Mouse (Mus musculus) left cerebral cortex, adult 9 months (tissue): ENCODE data around the gene Slc8a1.

ENCODE experiments used
- DNase-seq, 2 experiments: peaks; one replicate each; pipeline ENCODE4 v3.0.0; 2022; ENCODE audit warnings: low spot score in 2 of 2

Slc8a1 gene

GRCm38 (mm10) chr17:81669062-81669815 lies 68.9 kb downstream of the Slc8a1 start:
- DNase-seq, result peak; percentile 35 to 61

- no peak for DNase-seq
These were observed 69.7 kb downstream of the Slc8a1 start for GRCm38 (mm10) chr17:81668466-81668865.

- DNase-seq, result no peak
These were observed 70.2 kb downstream of the Slc8a1 start for GRCm38 (mm10) chr17:81667935-81668334.

DNA sequence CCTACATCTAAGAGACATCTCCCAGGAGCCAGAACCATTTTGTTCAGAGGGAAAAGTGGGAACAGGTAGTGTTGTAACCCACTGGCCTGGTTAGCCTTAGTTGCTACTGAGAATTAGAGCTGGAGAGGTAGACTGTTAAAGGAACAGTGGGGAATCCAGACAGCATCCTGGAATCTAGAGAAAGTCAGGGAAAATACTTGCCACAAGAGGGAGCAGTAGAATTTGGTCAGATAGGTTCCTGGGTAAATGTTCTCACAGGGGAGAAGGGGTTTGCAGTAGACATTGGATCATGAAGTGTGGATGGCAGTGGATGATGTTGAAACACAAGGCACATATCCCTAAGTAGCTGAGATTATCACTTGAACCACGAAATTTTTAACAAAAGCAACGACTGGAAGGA lies 71.6 kb downstream of the Slc8a1 start:
- peak in 1 of 2 experiments; percentile 61 for DNase-seq

- DNase-seq, result no peak
These were observed 73.3 kb downstream of the Slc8a1 start for GRCm38 (mm10) chr17:81664916-81665315.

- no peak for DNase-seq
These were observed 80.3 kb downstream of the Slc8a1 start for GRCm38 (mm10) chr17:81657828-81658227.

DNA sequence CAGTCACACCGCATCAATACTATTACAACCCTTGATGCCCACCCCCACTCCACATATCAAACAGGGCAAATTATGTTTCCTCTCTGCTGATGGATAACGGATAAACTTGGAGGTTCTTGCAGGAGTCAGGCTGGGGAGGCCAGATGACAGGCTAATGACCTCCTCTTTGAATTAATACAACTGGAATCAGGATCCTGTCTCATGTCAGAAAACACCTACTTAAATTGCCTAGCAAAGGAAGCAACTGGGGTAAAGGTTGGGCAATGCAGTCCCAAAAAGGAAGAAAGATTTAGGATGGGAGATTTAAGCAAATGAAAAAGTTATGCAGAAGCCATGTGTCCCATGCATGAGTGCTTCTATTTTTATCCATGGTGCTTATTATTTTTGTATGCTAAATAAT lies 83.6 kb downstream of the Slc8a1 start:
- no peak for DNase-seq

- no peak for DNase-seq
These were observed 85.2 kb downstream of the Slc8a1 start for GRCm38 (mm10) chr17:81652958-81653357.

GRCm38 (mm10) chr17:81636822-81637221 lies 101.4 kb downstream of the Slc8a1 start:
- DNase-seq, result no peak

DNA sequence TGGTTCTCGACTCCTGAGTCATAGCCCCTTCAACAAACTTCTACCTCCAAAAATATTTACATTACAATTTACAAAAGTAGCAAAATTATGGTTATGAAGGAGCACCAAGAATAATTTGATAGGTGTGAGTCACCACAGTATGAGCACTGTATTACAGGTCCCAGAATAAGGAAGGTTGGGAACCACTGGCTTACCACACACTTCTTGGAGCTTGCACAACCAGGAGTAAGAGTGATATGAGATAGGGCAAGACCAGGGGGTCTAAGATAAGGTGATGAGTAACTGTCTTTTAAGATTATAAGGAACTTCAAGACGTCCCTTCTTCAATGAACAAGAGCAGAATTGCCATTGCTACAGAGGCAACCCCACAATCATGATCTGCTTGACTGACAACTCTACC lies 107.7 kb downstream of the Slc8a1 start:
- DNase-seq, result no peak

DNA sequence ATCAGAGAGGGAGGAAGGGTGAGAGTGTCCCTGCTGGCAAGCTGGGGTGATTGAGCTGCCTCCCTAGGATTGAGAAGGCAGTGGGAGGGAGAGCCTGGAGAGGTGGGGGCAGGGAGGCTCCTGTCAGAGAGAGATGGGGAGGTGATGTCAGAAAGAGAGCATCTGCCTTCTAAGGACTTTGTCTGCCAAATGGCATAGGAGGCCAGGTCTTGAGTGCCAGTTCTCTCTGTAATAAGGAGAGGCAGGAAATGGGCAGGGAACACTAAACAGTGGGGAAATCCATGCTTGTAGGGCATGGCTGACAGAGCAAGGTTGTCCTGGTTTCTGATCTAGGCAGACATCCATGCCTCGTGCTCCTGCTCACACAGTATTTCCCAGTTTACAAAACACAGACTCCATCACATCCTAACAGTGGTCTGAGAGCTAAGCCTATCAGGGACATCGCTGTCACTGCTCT lies 117.0 kb downstream of the Slc8a1 start:
- DNase-seq, result no peak

GRCm38 (mm10) chr17:81618461-81618860 lies 119.7 kb downstream of the Slc8a1 start:
- no peak for DNase-seq

- DNase-seq, result no peak
These were observed 121.9 kb downstream of the Slc8a1 start for GRCm38 (mm10) chr17:81616326-81616725.

DNA sequence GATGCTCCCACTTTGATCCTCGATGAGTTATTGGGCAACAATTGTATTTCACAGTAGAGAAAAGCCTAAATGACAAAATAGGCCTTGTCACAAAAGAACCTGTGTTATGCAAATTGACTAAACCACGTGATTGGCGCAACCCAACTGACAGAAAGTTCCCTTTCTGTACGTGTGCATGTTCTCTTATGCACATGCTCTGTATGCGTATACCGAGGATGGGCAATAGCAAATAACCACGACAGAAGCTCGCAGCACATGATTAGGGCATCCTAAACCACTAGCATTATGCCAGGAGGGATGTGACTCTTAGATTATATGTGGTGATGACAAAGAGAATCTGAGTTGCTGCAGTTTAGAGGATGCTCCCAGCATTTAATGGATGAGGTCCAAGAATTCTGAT lies 122.8 kb downstream of the Slc8a1 start:
- DNase-seq, result no peak

GRCm38 (mm10) chr17:81607515-81607914 lies 130.7 kb downstream of the Slc8a1 start:
- no peak for DNase-seq

DNA sequence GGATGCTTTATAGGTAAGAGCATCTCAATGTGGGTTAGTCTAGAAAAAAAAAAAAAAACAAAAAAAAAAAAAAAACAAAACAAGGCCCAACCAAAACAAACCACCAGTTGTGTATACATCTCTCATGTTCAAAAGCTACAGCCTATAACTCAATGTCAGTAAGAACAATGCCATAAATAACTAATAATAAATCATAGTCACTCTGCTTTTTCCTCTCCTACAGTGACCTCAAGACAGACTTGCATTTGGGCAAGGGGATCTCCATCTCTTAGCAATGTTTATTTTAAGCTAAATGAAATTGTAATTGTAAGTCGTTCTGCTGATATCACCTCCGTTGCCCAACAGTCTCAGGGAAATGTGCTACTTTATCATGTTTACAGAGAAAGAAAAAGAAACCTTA lies 132.1 kb downstream of the Slc8a1 start:
- DNase-seq, result no peak

DNA sequence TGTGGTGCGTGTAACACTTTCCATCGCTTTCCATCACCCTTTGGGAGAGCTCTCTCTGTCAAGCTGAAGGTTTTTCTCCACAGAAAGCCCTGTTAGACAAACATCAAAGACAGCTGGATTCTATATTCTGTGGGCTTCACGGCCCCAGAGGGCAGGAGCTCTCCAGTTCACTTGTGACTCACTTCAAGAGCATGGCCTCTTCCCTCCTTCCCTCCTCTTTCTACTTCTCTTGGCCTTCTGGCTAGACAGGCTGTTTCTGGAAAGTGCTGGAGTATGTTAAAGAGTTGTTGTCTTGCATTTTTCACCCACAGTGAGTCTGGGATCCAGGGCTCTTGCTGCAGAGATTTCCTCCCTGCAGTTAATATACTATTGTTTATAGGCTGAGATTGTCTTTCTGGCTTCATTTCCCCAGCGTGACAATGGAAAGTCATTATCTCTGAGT lies 132.9 kb downstream of the Slc8a1 start:
- DNase-seq, result no peak

- DNase-seq, result no peak
These were observed 139.1 kb downstream of the Slc8a1 start for GRCm38 (mm10) chr17:81599072-81599471.

- no peak for DNase-seq
These were observed 148.4 kb downstream of the Slc8a1 start for GRCm38 (mm10) chr17:81589791-81590190.

DNA sequence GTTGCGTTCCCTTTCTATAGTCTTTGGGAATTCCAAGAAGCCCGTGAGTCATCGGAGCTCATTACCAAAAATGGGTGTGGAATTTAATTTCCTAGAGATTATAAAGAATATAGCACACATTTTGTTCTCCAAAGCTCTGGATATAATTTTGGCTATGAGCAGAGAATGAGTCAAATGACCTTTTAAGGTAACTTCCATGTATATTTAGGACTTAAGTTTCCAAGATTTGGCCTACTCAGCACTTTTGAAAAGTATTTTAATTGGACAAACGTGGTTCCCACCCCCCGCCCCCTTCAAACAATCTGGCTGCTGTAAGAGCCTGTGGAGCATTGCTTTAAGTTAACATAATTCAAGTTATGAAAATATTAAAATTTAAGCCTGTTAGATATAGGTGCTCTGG lies 151.4 kb downstream of the Slc8a1 start:
- no peak for DNase-seq

GRCm38 (mm10) chr17:81579728-81580425 lies 158.3 kb downstream of the Slc8a1 start:
- no peak for DNase-seq

DNA sequence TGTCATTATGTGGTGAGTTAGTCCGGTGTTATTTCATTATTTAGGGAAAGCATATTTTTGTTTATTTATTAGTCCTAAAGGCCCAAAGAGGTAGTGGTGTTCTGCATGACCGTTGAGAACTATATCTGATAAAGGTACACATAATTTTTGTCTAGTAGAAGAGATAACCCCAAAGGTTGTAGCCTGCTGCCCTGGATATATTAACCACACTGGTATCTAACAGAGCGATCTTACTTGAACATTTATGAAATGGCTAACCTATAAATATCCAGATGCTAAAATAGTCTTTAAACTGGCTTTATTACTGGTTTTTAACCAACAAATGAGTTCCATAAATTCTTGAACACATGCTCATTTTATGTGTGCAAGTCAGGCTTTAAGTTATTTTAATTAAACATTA lies 161.3 kb downstream of the Slc8a1 start:
- no peak for DNase-seq
